Mouse (Mus musculus): Measurements from ENCODE around the gene Pex11b.
"Not testable (repeated sequence)": the region's sequence is repeated elsewhere in the genome, so short reads cannot be mapped to it uniquely, and the experiment has no call there.

The Pex11b gene

DNA sequence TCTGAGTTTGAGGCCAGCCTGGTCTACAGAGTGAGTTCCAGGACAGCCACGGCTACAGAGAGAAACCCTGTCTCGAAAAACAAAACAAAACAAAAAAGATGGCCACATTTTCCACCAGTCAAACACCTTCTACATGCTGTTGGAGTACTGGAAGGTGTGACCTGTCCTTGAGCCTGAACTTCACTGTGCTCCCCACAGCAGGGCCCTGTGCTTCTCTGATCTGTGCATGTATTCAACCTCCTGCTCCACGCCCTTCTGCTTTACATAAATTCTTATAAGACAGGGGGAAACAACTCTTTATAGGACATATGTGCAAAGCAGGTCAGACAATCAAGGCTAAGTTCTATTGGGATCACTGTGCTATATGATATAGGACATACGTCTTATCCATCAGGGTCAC is 12.0 kb upstream of the Pex11b start:
- no peak for DNase-seq (ENCODE audit: low read depth)

DNA sequence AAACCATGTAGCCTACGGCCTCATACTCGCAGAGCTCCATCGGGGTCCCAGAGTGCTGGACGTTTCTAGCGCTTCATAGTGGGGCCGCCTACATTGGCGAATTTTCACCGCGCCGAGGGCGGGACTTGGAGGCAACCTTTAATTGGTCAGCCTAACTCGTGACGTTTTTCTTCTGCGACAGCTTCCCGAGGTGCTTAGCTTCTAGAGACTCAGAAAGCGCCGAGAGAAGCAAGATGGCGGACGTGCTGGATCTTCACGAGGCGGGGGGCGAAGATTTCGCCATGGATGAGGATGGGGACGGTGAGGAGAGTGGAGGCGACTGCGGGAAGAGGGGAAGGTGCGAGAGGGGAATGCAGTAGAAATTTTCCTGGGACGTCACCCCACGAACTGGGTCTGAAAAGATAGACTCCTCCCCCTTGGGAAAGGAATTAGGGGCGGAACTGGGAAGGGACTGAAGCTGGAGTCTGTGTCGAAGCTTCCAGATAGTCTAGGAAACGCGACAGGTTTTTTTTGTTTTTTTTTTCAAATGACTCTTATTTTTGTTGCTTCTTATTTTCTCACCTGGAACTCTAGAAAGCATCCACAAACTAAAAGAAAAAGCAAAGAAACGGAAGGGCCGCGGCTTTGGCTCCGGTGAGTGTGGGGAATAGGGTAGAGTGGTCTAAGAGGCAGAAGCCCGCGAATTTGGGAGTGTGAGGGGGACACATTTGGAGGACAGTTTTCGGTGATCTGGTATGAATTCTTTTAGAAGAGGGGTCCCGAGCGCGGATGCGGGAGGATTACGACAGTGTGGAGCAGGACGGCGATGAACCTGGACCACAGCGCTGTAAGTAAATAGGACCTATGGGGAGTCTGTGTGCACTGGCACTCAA is 5.2 kb upstream of the Pex11b start, which contains the start of gene Rbm8a:
Gene Rbm8a, plus strand, starts transcription at position 205 of the 872 bp plus-strand sequence.
- DNase-seq (ENCODE audit: low read depth): peak; percentile 98

DNA sequence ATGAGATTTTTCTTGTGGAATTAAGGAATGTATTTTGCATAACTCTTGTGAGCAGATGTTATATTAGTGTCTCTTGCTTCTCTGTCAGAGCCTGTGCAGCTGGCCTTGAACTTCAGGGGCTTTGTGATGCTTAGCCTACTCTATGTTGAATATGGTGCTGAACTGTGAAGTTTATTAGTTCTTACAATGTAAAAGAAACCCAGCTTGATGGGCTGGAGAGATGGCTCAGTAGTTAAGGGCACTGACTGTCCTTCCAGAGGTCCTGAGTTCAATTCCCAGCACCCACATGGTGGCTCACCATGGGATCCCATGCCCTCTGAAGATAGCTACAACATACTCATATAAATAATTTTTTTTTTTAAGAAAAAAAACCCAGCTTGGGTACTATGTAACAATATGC is 3.1 kb upstream of the Pex11b start:
- no peak for DNase-seq (ENCODE audit: low read depth)

DNA sequence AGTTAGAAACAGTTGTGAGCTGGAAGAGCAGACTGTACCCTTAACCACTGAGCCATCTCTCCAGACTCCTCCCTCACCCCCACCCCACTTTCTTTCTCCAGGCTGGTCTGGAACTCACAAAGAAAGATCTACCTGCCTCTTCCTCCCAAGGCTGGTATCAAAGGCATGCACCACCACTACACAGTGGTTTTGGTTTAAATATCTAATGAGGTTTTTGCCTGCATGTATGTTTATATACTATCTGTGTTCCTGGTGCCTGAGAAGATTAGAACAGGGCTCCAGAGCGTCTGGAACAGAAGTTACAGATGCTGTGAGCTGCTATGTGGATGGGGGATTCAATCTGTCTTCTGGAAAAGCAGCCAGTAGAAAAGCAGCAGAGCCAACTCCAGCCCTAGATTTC is 1.2 kb upstream of the Pex11b start:
- no peak for DNase-seq (ENCODE audit: low read depth)

DNA sequence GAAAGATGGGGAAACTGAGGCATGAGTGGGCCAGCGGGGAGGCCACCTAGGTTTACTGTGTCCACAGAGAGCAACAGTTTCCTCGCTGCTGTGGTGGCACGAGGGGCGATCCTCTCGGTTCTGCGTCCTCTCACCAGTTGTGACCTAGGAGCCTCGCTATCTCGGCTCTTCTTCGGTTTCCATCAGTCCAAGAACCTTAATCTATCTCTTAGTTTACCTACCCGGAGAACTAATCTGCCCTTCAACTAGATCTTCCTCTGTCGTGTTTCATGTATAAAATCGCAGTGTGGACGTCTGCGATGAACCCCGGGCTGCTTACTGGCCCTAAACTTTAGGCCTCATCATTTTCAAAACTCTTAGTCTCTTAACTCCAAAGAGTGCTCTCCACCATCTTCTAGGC is 730 bp downstream of the Pex11b start:
- peak; percentile 10 for DNase-seq (ENCODE audit: low read depth)

DNA sequence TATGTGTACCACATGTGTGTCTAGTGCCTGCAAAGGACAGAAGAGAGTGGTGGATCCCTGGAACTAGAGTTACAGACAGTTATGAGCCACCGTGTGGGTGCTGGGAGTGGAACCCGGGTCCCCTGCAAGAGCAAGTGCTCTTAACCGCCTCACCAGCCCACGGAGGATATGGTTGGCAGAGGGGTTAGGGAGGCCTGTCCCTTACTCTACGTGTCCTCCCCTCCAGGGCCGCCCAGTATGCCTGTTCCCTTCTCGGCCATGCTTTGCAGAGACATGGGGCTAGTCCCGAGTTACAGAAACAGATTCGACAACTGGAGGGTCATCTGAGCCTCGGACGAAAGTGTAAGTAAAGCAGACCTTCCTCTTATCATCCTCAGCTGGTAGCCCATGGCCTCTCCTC is 1.3 kb downstream of the Pex11b start:
- DNase-seq (ENCODE audit: low read depth): no peak

DNA sequence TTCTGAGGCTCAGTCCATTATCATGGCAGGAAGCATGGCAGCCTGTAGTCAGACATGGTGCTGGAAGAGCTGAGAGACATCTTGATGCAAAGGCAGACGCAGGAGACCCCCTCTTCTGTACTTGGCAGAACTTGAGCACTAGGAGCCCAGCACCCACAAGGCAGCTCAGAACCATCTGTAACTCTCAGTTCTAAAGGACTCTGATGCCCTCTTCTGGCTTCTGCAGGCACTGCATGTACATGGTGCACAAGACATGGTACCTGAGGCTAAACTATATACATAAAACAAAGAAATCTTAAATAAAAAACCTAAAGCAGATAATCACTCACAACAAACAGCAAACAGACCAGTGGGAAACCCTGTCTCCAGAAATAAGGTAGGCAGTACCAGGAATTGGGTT is 4.0 kb downstream of the Pex11b start:
- DNase-seq (ENCODE audit: low read depth): peak; percentile 58

DNA sequence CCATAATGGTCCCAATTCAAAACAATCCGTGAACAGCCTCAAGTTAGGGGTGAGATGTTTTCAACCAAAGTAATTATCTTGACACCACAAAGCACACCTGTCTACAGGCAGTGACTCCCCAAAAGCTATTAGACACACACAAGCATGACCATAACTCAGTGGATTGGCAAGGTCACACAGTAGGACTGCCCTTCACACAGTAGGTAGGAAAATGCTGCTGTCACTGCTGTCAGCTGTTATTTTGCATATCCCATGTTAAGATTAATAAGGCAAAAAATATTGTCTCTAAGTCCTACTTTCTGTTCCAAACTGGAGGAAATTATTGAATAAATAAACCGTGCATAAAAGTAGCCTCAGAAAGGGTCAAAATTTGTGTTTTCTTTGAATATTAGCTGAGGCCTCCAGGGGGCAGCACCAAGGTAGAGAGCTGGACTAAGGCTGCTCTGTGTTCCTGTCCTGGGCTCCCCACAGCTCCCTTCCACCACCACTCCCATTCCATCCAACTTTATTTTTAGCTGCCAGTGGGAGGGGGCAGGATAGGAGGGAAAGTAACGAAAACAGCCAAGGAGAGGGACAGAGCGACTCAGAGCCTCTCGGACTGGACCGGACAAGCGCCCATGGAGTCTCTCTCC is 10.0 kb downstream of the Pex11b start, which contains the start of gene Itga10:
Gene Itga10, plus strand, starts transcription at position 567 of the 632 bp plus-strand sequence.
- no peak for DNase-seq (ENCODE audit: low read depth)

DNA sequence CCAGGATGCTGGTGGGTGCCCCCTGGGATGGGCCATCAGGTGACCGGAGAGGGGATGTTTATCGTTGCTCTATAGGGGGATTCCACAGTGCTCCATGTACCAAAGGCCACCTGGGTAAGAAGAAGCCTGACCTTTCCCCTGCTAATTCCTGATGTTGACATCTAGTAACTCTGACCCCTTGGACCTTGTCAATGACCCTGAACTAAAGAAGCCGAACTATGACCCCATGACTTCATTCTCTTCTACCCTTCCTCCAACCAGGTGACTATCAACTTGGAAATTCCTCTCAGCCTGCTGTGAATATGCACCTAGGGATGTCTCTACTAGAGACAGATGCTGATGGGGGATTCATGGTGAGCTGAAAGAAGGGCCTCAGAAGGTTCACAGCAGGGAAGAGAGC is 12.2 kb downstream of the Pex11b start:
- DNase-seq (ENCODE audit: low read depth): no peak

DNA sequence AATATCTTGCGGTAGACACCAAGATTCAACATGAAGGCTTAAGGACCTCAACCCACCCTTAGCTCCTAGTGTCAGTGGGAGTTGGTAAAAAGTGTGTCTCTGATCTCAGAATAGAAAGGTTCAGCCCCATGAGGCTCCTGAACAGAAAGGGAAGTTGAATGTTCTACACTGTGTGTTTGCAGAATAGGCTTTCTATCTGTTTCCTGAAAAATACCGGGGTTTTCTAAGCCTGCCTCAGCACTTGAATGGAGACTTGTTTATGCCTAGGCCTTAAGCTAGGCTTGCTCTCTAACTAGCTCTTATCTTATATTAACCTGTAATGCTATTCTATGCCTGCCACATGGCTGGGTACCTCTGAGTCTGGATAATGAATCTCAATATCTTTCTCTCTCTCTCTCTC is 25.7 kb downstream of the Pex11b start:
- no peak for DNase-seq (ENCODE audit: low read depth)

DNA sequence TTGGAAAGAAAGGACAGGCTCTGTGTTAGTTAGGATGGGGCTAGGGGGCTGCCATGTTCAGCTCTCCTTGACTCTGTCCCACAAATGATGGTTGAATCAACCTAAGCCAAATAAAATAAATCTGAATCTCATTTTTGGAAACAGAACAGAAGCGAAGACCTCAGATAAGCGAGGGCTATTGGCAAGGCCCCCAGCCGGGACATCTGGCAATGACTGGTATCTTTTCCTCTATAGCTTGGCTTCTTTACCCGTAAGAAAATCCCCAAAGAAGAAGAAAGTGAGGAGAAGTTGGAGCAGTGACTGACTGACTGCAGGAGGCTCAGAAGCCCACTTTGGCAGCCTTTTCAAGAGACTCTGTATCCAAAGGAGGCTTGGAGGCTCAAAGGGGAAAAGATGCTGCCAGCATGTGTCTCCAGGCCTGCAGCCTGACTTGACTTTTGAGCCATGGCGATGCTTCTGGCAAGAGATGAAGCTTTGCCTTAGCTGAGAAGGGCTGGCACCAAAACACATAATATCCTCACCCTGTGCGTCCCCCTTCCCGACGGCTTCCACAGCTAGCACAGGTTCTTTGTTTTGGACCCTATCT is 27.6 kb downstream of the Pex11b start:
- no peak for DNase-seq (ENCODE audit: low read depth)

DNA sequence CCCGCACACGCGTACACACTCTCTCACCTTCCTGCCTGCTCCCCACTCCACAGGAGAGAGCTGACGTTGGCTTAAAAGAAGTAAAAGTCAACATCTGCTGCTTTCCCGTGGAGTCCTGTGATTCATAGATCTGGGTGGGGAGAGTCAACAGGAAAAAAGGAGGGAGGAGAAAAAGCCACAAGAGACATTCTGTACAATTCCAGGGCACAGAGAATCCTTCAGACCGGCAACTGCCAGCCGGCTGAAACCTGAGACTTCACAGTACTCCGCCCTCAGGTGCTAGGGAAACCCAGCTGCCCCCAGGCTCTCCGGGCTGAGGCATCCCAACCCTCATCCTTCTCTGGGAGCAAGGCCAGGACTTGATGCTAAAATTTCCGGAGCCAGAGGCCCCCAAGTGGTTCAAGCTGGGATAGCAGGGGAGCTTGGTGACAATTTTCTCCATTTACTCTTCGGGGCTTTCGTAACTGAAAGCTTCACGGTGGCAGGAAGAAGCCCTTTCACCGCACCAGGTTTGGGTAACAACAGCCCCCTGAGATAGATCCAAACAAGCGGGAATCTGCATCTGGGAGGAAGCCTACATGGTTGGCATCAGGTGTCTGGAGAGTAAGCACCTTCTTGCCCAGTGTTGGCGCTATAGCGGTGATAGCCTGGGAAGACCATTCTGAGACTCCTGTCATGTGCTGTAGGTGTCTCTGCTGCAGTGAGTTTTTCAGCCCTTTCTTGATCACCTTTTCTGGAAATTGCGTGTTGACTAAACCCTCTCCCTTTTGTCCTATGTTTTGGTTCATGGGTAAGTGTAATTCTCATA is 28.5 kb downstream of the Pex11b start:
- peak; percentile 74 for DNase-seq (ENCODE audit: low read depth)

DNA sequence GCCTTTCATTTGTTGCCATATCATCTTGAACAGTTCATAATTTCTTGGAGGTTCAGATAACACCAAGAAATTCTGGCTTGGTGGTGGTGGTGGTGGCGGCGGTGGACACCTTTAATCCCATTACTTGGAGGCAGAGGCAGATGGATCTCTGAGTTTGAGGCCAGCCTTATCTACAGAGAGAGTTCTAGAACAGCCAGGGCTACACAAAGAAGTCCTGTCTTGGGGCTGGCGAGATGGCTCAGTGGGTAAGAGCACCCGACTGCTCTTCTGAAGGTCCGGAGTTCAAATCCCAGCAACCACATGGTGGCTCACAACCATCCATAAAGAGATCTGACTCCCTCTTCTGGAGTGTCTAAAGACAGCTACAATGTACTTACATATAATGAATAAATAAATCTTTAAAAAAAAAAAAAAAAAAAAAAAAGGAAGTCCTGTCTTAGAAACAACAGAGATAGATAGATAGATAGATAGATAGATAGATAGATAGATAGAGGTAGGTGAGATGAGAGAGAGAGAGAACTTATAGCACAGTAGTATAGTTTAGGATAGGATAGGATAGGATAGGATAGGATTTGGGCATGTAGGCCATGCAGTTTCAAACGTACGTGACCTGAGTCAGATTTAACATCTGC is 30.7 kb downstream of the Pex11b start:
- not testable (repeated sequence) for DNase-seq (ENCODE audit: low read depth)

DNA sequence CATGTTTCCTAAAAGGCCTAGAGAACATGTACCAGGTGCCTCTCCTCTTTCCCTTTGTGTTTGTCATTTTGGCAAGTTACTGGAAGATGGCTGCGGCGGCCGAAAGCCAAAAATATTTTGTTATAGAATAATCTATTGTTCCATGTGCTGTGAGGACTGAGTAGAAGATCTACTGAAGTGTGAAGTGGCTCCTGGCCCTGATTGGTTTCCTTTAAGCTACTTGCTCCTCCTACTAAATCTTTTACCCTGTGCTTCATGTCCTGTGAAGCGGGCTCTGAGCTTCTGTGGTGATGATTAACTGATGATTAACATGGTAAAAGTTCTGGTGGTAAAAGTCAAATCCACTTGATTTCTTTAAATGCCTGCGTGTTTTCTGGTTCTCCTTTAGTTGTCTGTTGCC is 31.7 kb downstream of the Pex11b start:
- no peak for DNase-seq (ENCODE audit: low read depth)

DNA sequence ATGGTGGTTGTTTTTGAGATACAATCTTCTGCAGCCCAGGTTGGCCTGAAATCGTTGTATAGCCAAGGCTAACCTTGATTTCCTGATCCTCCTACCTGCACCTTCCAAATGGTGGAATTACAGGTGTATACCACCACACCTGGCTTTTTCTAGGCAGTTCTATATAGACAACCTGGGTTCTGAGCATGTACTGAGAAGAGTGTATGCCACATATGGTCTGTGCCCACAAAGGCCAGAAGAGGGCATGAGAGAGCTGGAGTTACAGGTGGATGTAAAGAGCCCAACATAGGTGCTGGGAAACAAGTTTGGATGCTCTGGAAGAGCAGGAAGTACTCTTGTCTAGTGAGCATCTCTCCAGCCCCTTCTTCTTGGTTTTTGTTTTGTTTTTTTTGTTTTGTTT is 32.1 kb downstream of the Pex11b start:
- DNase-seq (ENCODE audit: low read depth): no peak

DNA sequence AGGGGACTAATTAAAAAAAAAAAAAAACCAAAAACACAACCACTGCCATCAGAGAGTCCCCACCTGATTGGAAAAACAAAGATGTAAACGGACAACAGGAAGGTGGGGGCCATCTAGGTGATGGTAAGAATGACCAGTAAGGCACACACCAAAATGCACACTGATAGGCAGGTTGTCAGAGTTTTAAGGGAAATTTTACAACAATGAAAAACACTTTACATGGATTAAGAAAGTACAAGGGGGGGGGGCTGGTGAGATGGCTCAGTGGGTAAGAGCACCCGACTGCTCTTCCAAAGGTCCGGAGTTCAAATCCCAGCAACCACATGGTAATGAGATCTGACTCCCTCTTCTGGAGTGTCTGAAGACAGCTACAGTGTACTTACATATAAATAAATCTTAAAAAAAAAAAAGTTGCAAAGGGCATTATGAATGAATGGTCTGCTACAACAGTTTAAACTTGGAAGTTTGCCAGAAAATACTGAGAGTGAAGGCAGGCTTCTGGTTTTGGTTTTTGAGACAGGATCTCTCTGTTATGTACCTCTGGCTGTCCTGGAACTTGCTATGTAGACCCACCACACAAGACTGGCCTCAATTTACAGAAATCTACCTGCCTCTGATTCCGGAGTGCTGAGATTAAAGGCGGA is 33.4 kb downstream of the Pex11b start:
- no peak for DNase-seq (ENCODE audit: low read depth)

DNA sequence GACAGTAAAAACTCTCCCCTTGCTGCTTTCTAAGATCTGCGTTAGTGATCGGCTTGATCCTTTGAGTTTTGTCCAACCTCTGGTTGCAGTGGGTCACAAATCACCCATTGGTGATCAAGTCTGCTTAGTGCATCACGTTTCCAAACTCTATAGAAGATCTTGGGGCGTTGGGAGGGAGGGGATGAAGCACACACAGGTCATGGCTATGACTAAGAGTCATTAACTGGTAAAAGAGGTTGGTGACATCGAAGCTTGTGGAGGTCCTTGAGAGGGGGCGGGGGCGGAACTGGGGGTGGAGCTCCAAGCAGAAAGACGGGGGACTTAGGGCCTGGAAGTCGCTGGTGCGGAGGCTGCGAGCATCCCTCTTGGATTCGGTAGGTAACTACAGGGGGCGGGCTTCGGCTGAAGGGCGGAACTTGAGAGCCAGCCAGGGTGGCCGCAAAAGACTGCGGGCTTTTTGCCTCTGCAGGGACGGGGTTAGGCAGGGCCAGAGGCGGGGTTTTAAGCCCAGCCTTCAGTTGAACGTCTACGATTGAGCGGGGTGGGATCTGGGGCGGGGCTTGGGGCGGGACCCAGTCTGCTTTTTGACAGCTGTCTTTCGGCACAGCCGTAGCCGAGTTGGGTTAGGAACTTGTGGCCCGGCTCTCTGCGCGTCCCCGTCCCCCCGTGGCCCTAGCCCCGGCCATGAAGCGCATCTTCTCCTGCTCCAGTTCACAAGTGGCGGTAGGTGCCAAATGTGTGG is 34.7 kb downstream of the Pex11b start, which contains the start of gene Ankrd35:
Gene Ankrd35, plus strand, starts transcription at position 405 of the 742 bp plus-strand sequence.
- peak; percentile 76 for DNase-seq (ENCODE audit: low read depth)

DNA sequence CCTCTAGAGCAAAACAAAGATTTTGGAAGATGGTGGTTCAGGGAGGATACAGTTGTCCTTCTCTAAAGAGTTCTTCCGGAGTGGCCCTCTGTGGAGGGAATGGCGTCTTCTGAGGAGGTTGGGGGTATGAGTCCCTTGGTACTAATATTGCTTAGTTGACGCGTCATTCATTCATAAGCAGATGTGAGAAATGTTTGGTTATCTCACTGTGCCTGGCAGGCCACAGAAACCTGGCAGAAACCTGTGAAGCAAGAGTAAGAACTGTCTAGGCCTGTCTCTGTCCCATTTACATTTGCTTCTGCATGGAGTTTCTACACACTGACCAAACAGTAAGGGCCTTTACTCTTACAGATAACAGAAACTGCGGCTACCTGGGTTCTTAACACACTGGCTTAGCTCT is 36.3 kb downstream of the Pex11b start:
- no peak for DNase-seq (ENCODE audit: low read depth)

DNA sequence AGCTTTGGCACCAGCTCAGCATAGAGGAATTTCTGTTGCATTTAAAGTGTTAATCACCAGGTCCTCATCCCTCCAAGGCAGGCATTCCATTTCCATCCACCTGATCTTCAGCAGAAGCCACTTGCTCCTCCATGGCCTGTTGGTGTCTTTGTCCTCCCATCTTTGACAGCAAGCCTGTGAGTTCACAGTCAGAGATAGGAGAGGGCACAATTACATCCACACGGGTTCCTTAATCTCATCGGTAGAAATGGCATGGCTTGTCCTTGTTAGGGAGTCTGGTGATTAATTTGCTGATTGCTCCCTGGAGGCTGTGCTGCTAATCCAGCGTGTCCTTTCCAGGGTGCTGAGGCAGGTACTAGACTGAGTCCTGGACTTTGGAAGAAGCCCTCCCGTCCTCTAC is 38.3 kb downstream of the Pex11b start:
- no peak for DNase-seq (ENCODE audit: low read depth)

DNA sequence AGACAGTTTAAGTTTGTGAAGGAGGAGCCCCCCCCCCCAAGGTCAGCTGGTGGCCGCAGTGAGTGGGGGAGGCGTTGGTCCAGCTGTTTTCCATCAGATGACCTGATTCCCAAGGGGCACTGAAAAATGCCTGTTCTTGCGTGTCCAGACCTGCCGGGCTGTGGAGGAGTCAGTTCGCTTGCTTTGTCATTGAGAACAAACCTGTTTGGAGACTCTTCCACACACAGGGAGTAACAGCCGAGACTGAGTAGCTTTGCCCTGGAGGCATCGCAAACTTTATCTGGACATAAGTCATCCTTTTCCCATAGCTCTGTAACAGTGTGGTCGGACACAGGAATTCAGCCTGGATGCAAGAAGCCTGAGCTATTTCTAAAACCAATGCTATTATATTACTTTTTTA is 39.3 kb downstream of the Pex11b start:
- DNase-seq (ENCODE audit: low read depth): no peak

Data from c-Kit-positive CD71-negative TER-119-negative erythroid progenitor cells, embryonic 14.5 days (primary cell).